Mouse (Mus musculus) C2C12 (cell line): ENCODE results near the gene Asic3. TPM values are rescaled to one million over a fixed set of nuclear protein-coding genes. Genes with fewer than 3 reads are reported as not detected.

Experiments
- H3K27me3 ChIP-seq: one replicate; pipeline ENCODE4 v1.6.1; 2011; ENCODE audit not compliant: control insufficient read depth, insufficient read depth, insufficient read length
- H3K36me3 ChIP-seq: one replicate; pipeline ENCODE4 v1.6.1; 2011; ENCODE audit not compliant: control insufficient read depth, insufficient read depth
- H3K4me3 ChIP-seq: one replicate; pipeline ENCODE4 v1.5.1; 2011; ENCODE audit warnings: mild to moderate bottlenecking, control low read depth; ENCODE audit not compliant: poor library complexity, insufficient read depth, severe bottlenecking
- H3K79me2 ChIP-seq: one replicate; pipeline ENCODE4 v1.6.1; 2011; ENCODE audit not compliant: control insufficient read depth, insufficient read depth
- H3K79me3 ChIP-seq: one replicate; pipeline ENCODE4 v1.6.1; 2011; ENCODE audit warnings: low read depth, control low read depth
- H3ac ChIP-seq: one replicate; pipeline ENCODE3; 2011; ENCODE audit warnings: low read depth; ENCODE audit not compliant: control insufficient read depth, insufficient read length
- CEBPB ChIP-seq: IDR thresholded peaks from one replicate; pipeline ENCODE4 v1.6.1; 2011; ENCODE audit warnings: low read depth, mild to moderate bottlenecking, control low read depth, moderate library complexity
- CTCF ChIP-seq: IDR thresholded peaks from one replicate; pipeline ENCODE4 v1.5.1; 2011; ENCODE audit not compliant: control insufficient read depth, insufficient read depth, insufficient read length
- FOSL1 ChIP-seq: IDR thresholded peaks from one replicate; pipeline ENCODE4 v1.8.0; 2011; ENCODE audit warnings: mild to moderate bottlenecking, low read length; ENCODE audit not compliant: poor library complexity, insufficient read depth, severe bottlenecking
- MAX ChIP-seq: IDR thresholded peaks from one replicate; pipeline ENCODE4 v1.6.1; 2011; ENCODE audit warnings: mild to moderate bottlenecking, control low read depth
- MYOD1 ChIP-seq: IDR thresholded peaks from one replicate; pipeline ENCODE4 v1.6.1; 2011; ENCODE audit warnings: low read depth; ENCODE audit not compliant: control insufficient read depth, insufficient read length
- MYOG ChIP-seq: IDR thresholded peaks from one replicate; pipeline ENCODE4 v1.6.1; 2011; ENCODE audit not compliant: control insufficient read depth, insufficient read length; ENCODE audit errors: extremely low read depth
- USF1 ChIP-seq: IDR thresholded peaks from one replicate; pipeline ENCODE4 v1.6.1; 2011; ENCODE audit warnings: low read depth, mild to moderate bottlenecking, control low read depth, moderate library complexity
- polyA plus RNA-seq: library from polyadenylated mRNA; unstranded; fragments of >200 nt; fragmentation: generic; extraction: Trizol; gene quantifications from one replicate; pipeline ENCODE4 v1.2.1, GENCODE M21; 2012; ENCODE audit warnings: missing spikeins

The Asic3 gene
- polyA plus RNA-seq, 1 experiment: 0.19 TPM

GRCm38 (mm10) chr5:24385374-24385773, 27.8 kb upstream of the Asic3 start:
- Histone ChIP-seq H3K27me3 (no peaks in the 10 kb centered on the region), H3K79me3 (no peaks in the 10 kb centered on the region), H3K36me3 (no peaks in the 10 kb centered on the region), H3K79me2 (no peaks in the 10 kb centered on the region), H3K4me3 (no peak overlapping the region), H3ac (no peak overlapping the region)
- TF ChIP-seq MYOG (no peak), MAX (no peak), MYOD1 (no peak), USF1 (no peak), CTCF (no peak), CEBPB (no peak), FOSL1 (no peak)

DNA sequence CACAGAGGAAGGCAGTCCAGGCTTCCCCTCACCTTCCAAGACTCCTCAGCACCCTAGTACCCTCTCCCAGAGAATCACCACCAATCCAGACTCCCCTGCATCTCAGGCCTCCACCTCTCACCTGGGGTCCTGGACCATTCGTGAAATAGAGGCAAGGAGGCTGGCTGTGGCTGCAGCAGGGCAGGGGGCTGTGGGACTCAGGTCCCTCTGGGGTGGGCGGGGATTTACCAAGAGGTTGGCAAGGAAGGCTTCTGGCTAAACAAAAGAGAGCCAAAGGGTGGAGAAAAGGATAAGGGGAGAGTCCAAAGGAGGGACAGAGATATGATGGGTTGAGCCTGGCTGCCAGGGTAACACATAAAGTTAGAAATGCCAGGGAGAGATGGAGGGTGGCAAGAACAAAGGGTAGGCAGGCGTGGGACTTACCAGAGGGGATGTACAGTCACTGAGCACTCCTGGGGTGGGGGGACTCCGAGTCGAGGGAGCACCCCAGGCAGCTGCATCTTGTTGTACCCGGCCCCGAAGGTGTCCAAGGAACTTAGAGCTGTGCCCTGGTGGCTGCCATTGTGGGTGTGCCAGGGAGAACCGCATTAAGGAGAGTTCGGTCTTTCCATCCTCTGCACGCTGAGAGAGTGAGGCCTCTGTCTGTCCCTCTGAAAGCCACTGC, 27.2 kb upstream of the Asic3 start:
- H3K79me2 ChIP-seq: no peaks in the 10 kb centered on the region
- TF ChIP-seq MYOG: no peak
- no peaks in the 10 kb centered on the region for H3K27me3 ChIP-seq
- no peak overlapping the region for H3K4me3 ChIP-seq
- no peak overlapping the region for H3ac ChIP-seq
- H3K79me3 ChIP-seq: no peaks in the 10 kb centered on the region
- H3K36me3 ChIP-seq: no peaks in the 10 kb centered on the region

GRCm38 (mm10) chr5:24387264-24388241, 25.6 kb upstream of the Asic3 start:
- Histone ChIP-seq H3K27me3 (no peaks in the 10 kb centered on the region), H3K79me3 (no peaks in the 10 kb centered on the region), H3K4me3 (no peak overlapping the region), H3K79me2 (no peaks in the 10 kb centered on the region), H3K36me3 (no peaks in the 10 kb centered on the region), H3ac (no peak overlapping the region)
- TF ChIP-seq MYOD1 (no peak), MAX (no peak), MYOG (no peak), USF1 (no peak), CEBPB (no peak), CTCF (no peak), FOSL1 (no peak)

GRCm38 (mm10) chr5:24388246-24388915, 24.8 kb upstream of the Asic3 start:
- Histone ChIP-seq H3K79me2 (no peaks in the 10 kb centered on the region), H3K27me3 (no peaks in the 10 kb centered on the region), H3K36me3 (no peaks in the 10 kb centered on the region), H3K79me3 (no peaks in the 10 kb centered on the region), H3K4me3 (no peak overlapping the region), H3ac (no peak overlapping the region)
- TF ChIP-seq MAX (no peak), FOSL1 (no peak), USF1 (no peak), CTCF (no peak), CEBPB (no peak), MYOD1 (no peak), MYOG (no peak)

GRCm38 (mm10) chr5:24389011-24389657, 24.1 kb upstream of the Asic3 start:
- Histone ChIP-seq H3ac (no peak overlapping the region), H3K79me3 (no peaks in the 10 kb centered on the region), H3K79me2 (no peaks in the 10 kb centered on the region), H3K36me3 (no peaks in the 10 kb centered on the region), H3K27me3 (no peaks in the 10 kb centered on the region), H3K4me3 (no peak overlapping the region)
- TF ChIP-seq MYOG: no peak
- no peak for TF ChIP-seq MAX
- TF ChIP-seq CTCF: no peak
- no peak for TF ChIP-seq USF1
- no peak for TF ChIP-seq MYOD1
- TF ChIP-seq CEBPB: no peak
- TF ChIP-seq FOSL1: no peak
